Mouse (Mus musculus) right cerebral cortex, postnatal 14 days (tissue): ENCODE data around the gene Cplx3.

Source experiments
- DNase-seq: peaks from one replicate; pipeline ENCODE4 v3.0.0; 2022

Cplx3 gene

GRCm38 (mm10) chr9:57606139-57606851, at the start of gene Cplx3:
Cplx3 (minus strand) TSS chr9:57606281.
- no peak for DNase-seq

GRCm38 (mm10) chr9:57655749-57656148, 49.7 kb upstream of the Cplx3 start:
- peak; percentile 97 for DNase-seq

- no peak for DNase-seq
Observed at GRCm38 (mm10) chr9:57654966-57655365, 48.9 kb upstream of the Cplx3 start.

- DNase-seq = no peak
Observed at GRCm38 (mm10) chr9:57653283-57653682, 47.2 kb upstream of the Cplx3 start, which contains the start of gene Csk. Csk (minus strand) TSS chr9:57653631.

DNA sequence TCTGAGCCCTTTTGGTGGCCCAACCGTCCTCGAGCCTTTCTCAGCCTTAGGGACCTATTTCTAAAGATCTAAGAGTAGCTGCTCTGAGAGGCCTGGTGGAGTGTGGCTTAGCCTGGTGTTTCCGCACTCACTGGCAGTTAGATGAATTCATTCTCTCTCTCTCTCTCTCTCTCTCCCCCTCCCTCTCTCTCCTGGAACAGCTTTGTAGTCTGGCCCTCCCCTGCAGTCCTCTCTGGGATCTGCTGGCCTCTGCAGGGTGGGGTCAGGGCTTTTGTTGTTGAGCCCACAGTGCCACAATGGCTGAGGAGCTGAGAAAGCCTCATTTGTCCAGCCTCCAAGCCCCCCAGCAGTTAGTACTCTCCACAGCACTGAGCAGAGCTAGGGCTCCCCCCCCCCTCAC, 46.8 kb upstream of the Cplx3 start:
- no peak for DNase-seq

- DNase-seq = no peak
Observed at GRCm38 (mm10) chr9:57652351-57652750, 46.3 kb upstream of the Cplx3 start.

DNA sequence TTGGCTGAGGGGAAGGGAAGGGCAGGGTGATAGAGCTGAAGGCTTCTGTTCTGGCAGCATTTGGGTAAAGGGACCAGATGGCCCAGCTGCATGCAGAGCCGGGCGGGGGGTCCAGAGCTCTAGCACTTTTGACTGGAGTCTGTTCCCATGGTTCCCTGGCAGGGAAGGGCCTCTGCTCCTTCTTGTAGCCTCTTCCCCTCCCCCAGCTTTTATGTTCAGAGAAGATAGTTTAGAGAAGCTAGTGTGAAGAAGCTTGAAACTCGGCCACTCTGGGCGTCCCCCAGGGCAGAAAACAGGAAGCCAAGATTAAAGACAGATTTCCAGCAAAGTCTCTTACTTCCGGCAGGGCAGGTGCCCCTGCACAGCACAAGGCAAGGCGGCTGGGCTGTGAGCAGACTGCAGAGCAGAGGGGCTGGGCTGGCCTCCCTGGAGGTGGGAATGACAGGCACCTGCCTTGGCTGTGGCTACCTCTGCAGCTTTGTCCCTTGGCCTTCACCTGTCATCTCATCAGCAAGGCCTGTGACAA, 44.8 kb upstream of the Cplx3 start:
- DNase-seq = no peak

DNA sequence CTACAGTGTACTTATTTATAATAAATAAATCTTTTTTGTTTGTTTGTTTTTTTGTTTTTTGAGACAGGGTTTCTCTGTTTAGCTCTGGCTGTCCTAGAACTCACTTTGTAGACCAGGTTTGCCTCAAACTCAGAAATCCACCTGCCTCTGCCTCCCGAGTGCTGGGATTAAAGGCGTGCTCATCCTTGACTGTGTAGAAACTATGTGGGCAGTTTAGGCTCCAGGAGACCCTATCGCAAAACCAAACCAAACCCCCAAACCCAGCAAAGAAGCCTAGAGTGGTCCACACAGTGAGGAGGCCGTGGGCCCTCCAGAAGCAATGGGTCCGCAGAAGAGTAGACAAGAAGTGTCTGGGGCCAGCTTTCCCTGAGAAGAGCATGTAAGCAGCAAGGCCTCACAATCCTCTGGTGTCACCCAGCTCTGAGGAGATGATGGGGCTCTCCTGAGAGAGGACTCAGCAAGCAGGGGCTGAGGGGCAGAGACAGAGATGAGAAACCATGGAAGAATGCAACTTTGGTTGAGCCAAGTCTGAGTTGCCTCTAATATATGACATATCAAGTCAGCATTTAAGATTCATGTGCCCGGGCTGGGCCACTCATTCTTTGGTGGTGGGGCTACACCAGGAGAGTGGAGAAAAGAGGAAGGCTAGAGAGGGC, 44.2 kb upstream of the Cplx3 start:
- DNase-seq = no peak

GRCm38 (mm10) chr9:57647286-57648108, 41.4 kb upstream of the Cplx3 start:
- no peak for DNase-seq

DNA sequence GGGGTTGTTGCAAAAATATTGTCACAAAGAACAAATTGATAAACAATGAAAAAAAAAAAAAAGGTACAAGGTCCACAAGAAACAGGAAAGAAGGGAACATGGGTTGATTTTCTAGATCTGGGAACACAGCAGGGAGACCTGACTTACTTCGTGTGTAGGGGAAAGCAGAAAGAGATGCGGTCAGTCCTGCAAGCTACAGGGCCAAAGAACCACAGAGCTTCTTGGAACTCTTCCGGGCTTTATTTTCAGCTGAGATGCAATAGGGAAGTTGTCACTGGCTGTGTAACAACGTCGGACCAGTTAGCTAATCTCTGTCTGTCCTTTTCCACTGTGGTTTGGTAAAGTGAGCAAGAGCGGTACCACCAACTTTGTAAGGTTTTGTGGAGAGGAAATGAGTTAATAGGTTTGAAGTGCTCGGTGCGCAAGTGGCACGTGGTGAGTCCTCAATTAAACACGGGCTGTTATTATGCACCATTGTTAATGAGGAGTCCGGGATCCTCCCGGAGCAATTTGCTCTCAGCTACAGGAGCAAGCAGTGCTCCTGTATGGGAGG, 40.5 kb upstream of the Cplx3 start:
- DNase-seq = no peak

- peak; percentile 93 for DNase-seq
Observed at GRCm38 (mm10) chr9:57644944-57645893, 39.1 kb upstream of the Cplx3 start.

GRCm38 (mm10) chr9:57644442-57644943, 38.4 kb upstream of the Cplx3 start:
- DNase-seq = no peak

- no peak for DNase-seq
Observed at GRCm38 (mm10) chr9:57643856-57644180, 37.7 kb upstream of the Cplx3 start.

DNA sequence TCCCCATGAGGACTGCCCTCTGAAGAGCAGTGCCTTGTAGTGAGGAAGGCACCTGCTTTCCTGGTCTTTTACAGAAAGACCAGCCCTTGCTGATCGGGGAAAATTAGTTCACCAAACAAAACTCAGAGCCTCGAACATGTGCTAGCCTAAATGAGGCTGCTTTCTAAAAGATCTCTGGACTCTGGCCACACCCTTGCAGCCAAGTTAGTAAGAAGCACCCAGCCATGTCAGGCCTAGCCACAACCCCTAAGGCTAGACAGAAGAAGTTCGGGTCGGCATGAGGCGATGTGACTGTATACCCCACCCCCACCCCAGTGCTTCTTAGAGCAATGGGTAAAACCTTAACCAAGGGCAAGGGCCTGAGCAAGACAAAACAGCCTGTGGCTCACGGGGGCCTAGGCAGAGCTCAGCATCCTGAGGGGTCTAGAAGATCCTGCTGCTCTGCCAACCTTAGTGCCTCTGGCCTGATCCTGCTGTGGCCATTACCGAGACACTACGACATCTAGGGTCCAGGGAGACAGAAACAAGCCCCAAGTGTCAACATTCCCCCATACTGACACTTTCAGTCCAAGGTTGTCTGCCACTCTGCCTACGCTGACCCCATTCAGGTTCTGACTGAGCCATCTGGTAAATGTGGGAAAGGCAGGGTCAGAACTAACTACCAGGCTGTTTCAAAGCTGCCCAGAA, 37.2 kb upstream of the Cplx3 start:
- DNase-seq = peak; percentile 3

- peak; percentile 5 for DNase-seq
Observed at GRCm38 (mm10) chr9:57641775-57642550, 35.9 kb upstream of the Cplx3 start.

GRCm38 (mm10) chr9:57641022-57641421, 34.9 kb upstream of the Cplx3 start:
- no peak for DNase-seq

GRCm38 (mm10) chr9:57640384-57640783, 34.3 kb upstream of the Cplx3 start:
- DNase-seq = peak; percentile 42

- DNase-seq = no peak
Observed at GRCm38 (mm10) chr9:57639661-57640328, 33.7 kb upstream of the Cplx3 start.

- peak; percentile 13 for DNase-seq
Observed at GRCm38 (mm10) chr9:57638651-57639459, 32.8 kb upstream of the Cplx3 start.
